ENCODE assay signal across 21 mouse cellular contexts in the genomic region with DNA sequence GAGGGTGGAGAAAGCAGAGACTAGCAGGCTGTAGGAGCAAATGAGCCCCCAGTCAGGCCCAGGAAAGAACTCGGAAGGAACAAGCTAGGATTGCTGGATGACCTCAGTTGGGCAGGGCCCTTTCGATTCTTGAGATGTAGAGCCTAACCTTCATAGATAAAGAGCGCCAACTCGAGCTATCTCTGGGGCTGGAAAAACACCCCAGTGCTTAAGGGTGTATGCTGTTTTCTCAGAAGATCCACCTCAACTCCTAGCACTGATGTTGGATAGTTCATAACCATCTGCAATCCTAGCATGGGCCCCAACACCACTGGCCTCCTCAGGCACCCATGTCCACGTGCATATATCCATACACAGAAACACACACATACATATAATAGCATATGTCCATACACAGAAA. TPM values are rescaled to one million over a fixed set of nuclear protein-coding genes. Genes with fewer than 3 reads are reported as not detected.
DNase-seq lines count a peak whose midpoint lies in the region; ATAC-seq lines count a peak whose summit lies in the region.
"Had no signal": no experiment of that assay in that cellular context is flagged by ENCODE, and none has a peak within 500 bp of the region (broad histone marks: within the 10 kb centered on the region; RNA-seq: fewer than 3 reads in every experiment).

No protein-coding gene starts in this region.

- H3K4me3 ChIP-seq in kidney, embryonic 15.5 days (replicated peaks) = no peak overlapping the region
- 0 out of 2 replicates have a peak overlapping the region, but pooled peaks have one; percentile 10 for H3K4me3 ChIP-seq in liver, embryonic 16.5 days (ENCODE audit: low read depth, low read length)
- H3K4me3 ChIP-seq: forebrain, embryonic 15.5 days; heart, embryonic 13.5 days had no signal

- H3K27me3 ChIP-seq in kidney, embryonic 15.5 days = no peaks in the 10 kb centered on the region
- no peaks in the 10 kb centered on the region for H3K27me3 ChIP-seq in liver, embryonic 16.5 days (ENCODE audit: control insufficient read depth, insufficient read depth, low read depth, low read length)
- H3K27me3 ChIP-seq: forebrain, embryonic 15.5 days; heart, embryonic 13.5 days had no signal

- H3K27ac ChIP-seq in kidney, embryonic 15.5 days = no peak overlapping the region
- peak overlapping the region; percentile 95 for H3K27ac ChIP-seq in liver, embryonic 16.5 days (ENCODE audit: low read length)
- H3K27ac ChIP-seq: forebrain, embryonic 15.5 days; hindbrain, embryonic 14.5 days had no signal

- no peaks in the 10 kb centered on the region for H3K36me3 ChIP-seq in kidney, embryonic 15.5 days
- H3K36me3 ChIP-seq in liver, embryonic 16.5 days (ENCODE audit: control insufficient read depth, insufficient read depth) = no peaks in the 10 kb centered on the region
- H3K36me3 ChIP-seq: forebrain, embryonic 15.5 days; heart, embryonic 13.5 days had no signal

- 86% methylated on average over 5 of the region's 5 CpGs for WGBS in kidney, embryonic 15.5 days
- 30% methylated on average over 5 of the region's 5 CpGs for WGBS in liver, embryonic 16.5 days (ENCODE audit: insufficient replicate concordance)

- no peak overlapping the region for H3K4me2 ChIP-seq in kidney, embryonic 15.5 days
- peak overlapping the region; percentile 49 for H3K4me2 ChIP-seq in liver, embryonic 16.5 days (ENCODE audit: low read depth, low read length)
- H3K4me2 ChIP-seq: forebrain, embryonic 15.5 days; heart, embryonic 13.5 days; hindbrain, embryonic 14.5 days had no signal

- no peak overlapping the region for H3K9ac ChIP-seq in kidney, embryonic 15.5 days
- H3K9ac ChIP-seq in liver, embryonic 16.5 days (ENCODE audit: low read depth, low read length) = peak overlapping the region; percentile 53
- H3K9ac ChIP-seq: forebrain, embryonic 15.5 days; heart, embryonic 13.5 days; hindbrain, embryonic 14.5 days had no signal

- peaks cover 27% of the 10 kb centered on the region for H3K4me1 ChIP-seq in kidney, embryonic 15.5 days
- H3K4me1 ChIP-seq in liver, embryonic 16.5 days (ENCODE audit: control insufficient read depth, low read depth, low read length) = peaks cover 62% of the 10 kb centered on the region

- peak; percentile 63; the same call in 1 of the 2 replicates for ATAC-seq in kidney, embryonic 15.5 days (replicated peaks; ENCODE audit: low FRiP score)
- peak; percentile 66 for ATAC-seq in erythroblast, adult 5-6 weeks (replicated peaks; ENCODE audit: low FRiP score, poor library complexity, severe bottlenecking)
- ATAC-seq in liver, embryonic 16.5 days (ENCODE audit: low read depth) = peak; percentile 92
- ATAC-seq: forebrain, embryonic 15.5 days; intestine, embryonic 16.5 days had no signal

- H3K9me3 ChIP-seq in kidney, embryonic 15.5 days (replicated peaks) = no peaks in the 10 kb centered on the region
- no peaks in the 10 kb centered on the region for H3K9me3 ChIP-seq in liver, embryonic 16.5 days (replicated peaks; ENCODE audit: control insufficient read depth, low read length)
- H3K9me3 ChIP-seq: forebrain, embryonic 15.5 days; heart, embryonic 13.5 days had no signal

- no peak for DNase-seq in kidney, postnatal 25 days
- DNase-seq in c-Kit-negative CD71-positive TER-119-positive erythroid progenitor cells, embryonic 14.5 days (ENCODE audit: low read depth, low spot score) = peak; percentile 67
- no peak for DNase-seq in adrenal gland, adult 18-20 months (ENCODE audit: low spot score in 2 of 2)
- DNase-seq in layer of hippocampus, postnatal 10 days (ENCODE audit: low spot score in 2 of 2) = no peak
- DNase-seq: cerebellum, adult 18-20 months; kidney, postnatal 14 days; left cerebral cortex, postnatal 4 days; lung, adult 2 months; lung, postnatal 4 days; midbrain, embryonic 14.5 days; right cerebral cortex, postnatal 14 days had no signal

RNA-seq across cellular contexts. Expression of gene Gm11084, which starts 15.5 kb away (rescaled TPM):
- polyA plus RNA-seq in kidney, embryonic 15.5 days (2015; fragmentation: Nextera tagmentation; extraction: Ambion mirVana) = not detected in 2 replicates
- not detected in 2 replicates for total RNA-seq in erythroblast, adult 5-6 weeks (2015; ENCODE audit: low replicate concordance)
- not detected in 2 replicates for total RNA-seq in erythroblast, adult 5-6 weeks (2017; ENCODE audit: low replicate concordance)
- polyA plus RNA-seq in liver, embryonic 16.5 days (2015; fragmentation: Nextera tagmentation; extraction: Ambion mirVana) = not detected in 2 replicates
- not detected for total RNA-seq in adrenal gland, adult 18-20 months (2021)
- total RNA-seq in layer of hippocampus, postnatal 10 days (2021) = not detected
- total RNA-seq: layer of hippocampus, postnatal 14 days; left cerebral cortex, postnatal 4 days had no signal
- polyA plus RNA-seq: activated CD4-positive, CD25-positive, alpha-beta regulatory T cell, adult 4 months; cortical plate, adult 2 months; forebrain, embryonic 15.5 days; heart, embryonic 13.5 days; hindbrain, embryonic 14.5 days; intestine, embryonic 16.5 days; lung, adult 2 months; midbrain, embryonic 14.5 days had no signal

RNA-seq across cellular contexts. Expression of gene Sp3, which starts 21.7 kb away (rescaled TPM):
- 54.6 and 54.7 TPM in 2 replicates for polyA plus RNA-seq in kidney, embryonic 15.5 days (2015; fragmentation: Nextera tagmentation; extraction: Ambion mirVana)
- 55.8 and 86.7 TPM in 2 replicates for total RNA-seq in erythroblast, adult 5-6 weeks (2015; ENCODE audit: low replicate concordance)
- total RNA-seq in erythroblast, adult 5-6 weeks (2017; ENCODE audit: low replicate concordance) = 115 and 140 TPM in 2 replicates
- polyA plus RNA-seq in liver, embryonic 16.5 days (2015; fragmentation: Nextera tagmentation; extraction: Ambion mirVana) = 30.9 and 33.3 TPM in 2 replicates
- 10 to 100 TPM; 48.2 to 57.3 TPM for total RNA-seq in adrenal gland, adult 18-20 months (2021)
- total RNA-seq in layer of hippocampus, postnatal 10 days (2021) = 10 to 100 TPM; 48.3 to 56.6 TPM
